Mouse (Mus musculus): Measurements from ENCODE around the gene Capn15.

Gene Capn15

DNA sequence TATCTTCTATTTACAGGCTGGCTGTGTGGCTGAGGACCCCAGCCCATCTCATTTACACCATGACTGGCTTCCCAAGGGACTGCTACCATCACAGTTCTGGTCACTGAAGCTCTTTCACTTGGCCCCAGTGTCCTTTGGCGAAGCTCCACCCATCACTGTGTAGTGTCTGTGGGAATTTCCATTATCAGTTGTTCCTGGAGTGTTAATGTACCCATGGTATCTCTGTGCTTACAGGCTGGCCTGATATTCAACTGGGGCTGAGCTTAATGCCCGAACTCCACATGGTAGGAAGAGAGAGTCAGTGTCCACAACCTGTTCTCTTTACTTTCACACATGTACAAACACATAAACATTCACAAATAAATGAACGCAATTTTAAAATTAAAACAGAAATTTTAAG is 7.9 kb upstream of the Capn15 start:
- no peak for DNase-seq (ENCODE audit: low read depth)

DNA sequence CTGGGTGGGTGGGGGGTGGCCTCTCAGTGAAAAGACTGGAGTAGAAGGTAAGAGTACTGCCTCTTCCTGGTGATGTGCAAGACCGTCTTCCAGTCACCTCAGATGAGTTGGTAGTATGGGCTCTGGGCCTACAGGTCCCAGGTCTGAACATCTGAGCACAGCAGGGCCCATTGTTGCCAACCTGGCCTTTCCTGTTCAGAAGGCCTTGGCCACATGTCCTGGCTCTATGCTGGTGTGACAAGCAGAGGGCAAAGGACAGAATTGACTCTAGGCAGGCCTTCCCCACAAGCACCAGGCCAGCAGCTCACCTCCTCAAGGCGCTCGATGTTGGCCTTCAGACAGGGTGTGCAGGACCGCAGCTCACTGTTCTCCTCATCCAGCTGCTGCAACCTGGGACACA is 6.7 kb upstream of the Capn15 start:
- no peak for DNase-seq (ENCODE audit: low read depth)

DNA sequence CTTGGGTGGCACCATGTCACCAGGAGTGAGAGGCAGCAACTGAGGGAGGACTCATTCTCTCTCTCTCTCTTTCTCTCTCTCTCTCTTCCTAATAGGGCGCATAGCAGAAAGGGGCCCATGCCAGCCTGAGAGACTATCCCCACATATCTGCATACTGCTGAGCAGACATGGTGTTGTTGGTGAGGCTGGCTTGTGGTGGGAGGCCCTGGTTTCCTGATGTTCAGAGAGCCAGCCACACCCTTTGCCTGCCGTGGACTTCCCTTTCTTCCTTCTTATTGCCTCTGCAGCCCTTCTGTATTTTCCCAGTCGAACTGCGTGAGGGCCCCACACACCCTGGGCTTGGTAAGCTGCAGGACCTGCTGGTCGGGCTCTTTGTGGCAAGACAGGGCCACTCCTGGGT is 4.7 kb upstream of the Capn15 start:
- peak; percentile 63 for DNase-seq (ENCODE audit: low read depth)

DNA sequence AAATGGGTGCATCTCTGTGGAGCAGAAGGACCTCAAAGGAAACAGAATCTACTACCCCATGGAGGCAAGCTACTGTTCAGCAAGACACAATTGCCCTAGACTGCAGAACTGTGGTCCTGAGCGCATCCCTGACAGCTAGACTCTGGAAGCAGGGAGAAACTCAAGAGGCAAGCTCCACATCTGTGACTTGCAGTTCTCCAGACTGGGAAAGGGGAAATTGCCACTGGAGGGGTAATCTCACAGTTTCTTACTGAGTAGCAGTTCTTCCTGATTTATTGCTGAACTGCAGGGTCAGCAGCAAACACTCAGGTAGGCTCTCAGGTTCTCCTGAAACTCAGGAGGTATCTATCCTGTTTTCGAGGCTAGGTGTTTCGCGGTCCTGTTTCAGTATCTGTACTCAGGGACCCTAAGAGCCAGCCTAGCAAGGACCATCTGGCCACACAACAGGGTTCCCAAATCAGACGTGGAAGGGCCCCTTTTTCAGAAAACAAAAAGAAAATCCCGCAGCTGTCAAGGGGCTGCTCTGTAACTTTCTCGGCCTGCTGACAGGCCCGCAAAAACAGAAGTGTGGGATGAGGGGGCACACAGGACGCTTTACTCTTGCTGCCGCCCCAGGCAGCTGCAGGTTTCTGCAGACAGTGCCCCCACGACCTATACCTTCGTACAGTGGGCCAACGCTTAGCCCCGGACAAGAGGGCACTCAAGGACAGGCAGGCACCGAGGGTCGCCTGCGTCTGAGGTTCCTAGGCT is 865 bp downstream of the Capn15 start:
- peak; percentile 30 for DNase-seq (ENCODE audit: low read depth)

DNA sequence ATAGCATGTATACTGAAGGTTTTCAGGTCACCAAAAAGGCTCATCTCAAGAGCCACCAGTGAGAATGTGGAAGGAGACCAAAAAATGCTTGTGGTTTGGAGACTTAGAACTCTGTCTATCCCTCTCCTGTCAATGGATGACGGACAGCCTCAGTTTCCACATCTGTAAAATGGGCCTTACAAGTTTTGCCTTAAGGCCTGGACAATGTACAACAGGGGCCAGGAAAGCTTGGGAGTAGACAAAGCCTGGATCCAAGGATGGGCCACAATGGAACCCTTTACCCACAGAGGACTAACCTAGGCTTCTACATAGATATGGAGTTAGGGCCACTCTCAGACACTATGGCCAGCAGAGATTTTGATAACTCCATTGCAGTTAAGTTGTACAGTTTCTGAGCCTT is 1.5 kb downstream of the Capn15 start:
- DNase-seq (ENCODE audit: low read depth): no peak

DNA sequence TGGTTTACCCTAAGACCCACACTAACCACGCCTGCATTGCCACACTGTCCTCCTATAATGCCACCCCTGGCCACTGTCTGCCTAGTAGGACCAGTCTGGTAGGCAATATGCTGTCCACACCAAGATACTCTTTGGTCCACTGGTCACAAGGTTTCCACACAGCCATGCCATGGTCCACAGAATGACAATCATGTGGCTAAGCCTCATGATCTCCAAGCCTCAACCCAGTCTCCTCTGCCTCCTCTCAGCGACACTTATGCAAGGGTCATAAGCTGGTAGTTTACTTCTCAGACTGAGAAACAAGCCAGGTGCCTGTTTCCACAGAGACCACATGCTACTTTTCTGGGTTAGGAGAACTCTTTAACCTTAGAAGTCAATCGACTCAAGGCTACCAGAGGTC is 2.7 kb downstream of the Capn15 start:
- no peak for DNase-seq (ENCODE audit: low read depth)

DNA sequence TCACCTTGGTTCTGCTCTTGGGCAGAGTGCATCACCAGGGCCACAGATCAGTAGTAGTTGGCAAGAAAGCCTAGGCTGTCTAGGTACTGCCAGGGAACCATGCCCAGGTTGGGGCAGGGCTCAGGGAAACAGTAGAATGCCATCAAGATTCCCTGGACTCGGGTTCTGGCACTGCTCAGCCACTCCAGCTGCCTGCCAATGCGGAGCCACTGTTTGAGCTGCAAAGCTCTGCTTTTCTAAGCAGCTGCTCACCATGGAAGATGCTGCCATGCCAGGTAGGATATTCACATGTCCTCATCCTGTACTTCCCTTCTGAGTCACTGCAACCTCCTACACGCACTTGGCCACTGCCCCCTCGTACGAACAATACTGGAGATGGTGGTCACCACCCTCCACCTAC is 4.7 kb downstream of the Capn15 start:
- no peak for DNase-seq (ENCODE audit: low read depth)

DNA sequence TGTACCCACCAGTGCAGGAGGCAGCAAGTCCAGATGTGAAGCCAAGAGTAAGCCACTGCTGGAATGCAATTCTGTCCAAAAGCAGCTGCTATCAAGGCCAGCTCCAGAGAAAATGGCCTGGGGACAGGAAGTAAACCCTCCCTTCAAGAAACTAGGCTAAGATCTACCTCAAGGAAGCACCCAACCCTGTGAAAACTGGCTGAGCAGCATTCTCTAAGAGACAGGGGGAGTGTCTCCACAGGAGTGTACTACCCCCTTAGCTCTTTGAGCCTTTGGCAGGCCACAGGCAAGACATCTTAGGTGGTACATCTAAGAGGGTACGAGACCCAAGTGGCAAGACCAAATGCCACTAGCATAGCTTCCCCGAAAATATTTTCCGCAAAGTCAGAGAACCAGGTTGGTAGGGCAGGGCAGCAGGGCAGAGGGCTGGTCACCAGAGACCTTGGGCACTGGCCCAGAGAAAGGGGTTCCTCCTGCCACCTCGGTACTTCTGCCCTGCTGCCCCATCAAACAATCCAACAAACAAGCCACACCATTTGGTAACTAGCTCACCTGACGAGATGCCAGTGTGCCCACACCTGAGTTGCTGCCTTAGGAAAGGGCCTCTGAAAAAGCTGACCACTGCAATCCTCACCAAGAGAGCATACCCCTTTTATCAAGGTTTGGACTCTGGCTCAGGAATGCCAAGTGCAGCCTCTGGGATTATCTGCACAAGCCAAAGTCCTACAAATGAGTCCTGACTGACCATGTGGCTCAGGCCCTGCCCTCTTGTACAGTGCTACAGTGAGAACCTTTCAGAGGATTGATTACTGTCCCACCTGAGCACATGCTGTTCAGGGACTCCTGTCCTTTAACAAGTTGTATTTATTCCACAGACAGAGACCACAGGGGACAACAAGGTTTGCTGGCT is 5.5 kb downstream of the Capn15 start:
- DNase-seq (ENCODE audit: low read depth): no peak

DNA sequence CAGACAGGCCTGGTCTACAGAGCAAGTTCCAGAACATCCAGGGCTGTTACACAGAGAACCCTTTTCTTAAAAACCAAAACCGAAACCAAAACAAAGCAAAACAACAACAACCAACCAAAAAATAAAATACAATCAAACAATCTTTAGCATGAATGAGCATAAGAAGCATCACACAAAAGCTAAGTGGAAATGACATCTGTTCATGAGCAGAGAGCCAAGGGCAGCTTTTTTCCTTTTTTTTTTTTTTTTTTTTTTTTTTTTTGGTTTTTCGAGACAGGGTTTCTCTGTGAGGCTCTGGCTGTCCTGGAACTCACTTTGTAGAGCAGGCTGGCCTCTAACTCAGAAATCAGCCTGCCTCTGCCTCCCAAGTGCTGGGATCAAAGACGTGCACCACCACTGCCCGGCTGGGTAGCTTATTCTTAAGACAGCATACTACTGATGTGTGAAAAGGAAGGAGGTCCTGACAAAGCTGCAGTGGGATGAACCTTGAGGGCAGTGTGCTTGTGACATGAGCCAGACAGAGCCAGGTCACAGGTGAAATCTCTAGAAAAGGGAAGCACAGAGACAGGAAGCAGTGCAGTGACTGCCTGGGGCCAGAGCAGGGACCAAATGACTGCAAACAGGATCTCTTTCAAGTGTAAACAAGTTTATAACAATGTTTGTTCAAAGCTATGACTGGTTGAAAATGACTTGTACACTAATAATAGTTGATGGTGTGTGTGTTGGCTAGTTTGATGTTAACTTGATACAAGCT is 14.5 kb downstream of the Capn15 start:
- peak; percentile 26 for DNase-seq (ENCODE audit: low read depth)

DNA sequence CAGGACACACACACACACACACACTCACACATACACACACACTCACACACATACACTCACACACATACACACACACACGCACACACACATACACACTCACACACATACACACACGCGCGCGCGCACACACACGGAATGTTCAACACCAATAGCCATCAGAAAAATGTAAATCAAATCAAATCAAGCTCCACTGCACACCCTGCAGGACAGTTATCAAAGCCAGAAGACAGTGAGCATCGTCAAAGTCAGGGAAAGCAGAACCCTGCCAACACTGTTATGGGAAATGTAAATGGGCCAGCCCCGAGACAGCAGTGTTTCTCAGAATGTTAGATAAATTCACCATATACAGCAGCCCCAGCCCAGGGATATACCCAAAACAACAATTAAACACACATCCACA is 15.1 kb downstream of the Capn15 start:
- peak; percentile 22 for DNase-seq (ENCODE audit: low read depth)

DNA sequence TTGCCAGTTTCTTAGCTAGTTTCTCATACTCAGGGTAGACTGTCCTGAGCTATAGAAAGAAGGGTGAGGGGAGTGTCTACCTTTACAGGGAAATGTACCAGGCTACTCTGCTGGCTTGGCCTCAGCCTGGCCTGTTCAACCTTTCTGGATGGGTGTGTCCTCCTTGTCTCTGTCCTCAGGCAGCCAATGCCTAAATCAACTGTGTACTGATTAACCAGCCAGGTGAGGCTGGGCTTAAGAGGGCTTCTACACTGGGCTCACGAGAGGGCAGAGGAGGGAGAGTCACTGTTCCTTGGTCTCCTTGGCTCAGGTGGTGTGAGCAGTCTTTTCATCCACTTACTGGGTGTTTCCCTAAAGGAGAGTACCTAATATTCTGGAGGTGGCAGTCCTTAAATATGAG is 17.4 kb downstream of the Capn15 start:
- no peak for DNase-seq (ENCODE audit: low read depth)

DNA sequence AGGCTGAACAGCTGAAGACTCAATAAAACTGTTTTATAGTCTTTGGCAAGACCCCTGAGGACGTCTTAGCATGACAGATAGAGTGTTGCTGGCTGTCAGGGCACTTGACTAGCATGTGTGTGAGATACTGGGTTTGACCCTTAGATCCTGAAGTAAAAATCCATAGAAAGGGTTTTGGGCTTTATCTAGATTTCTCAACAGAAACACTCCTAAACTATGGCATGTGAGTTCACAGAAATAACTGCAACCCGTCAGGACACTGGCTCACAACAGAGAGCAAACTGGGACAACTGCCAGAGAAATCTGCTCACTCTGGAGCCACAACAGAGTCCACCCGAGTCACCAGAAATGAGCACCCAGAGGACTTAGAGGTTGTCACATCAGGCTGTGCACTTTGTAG is 17.9 kb downstream of the Capn15 start:
- DNase-seq (ENCODE audit: low read depth): no peak

DNA sequence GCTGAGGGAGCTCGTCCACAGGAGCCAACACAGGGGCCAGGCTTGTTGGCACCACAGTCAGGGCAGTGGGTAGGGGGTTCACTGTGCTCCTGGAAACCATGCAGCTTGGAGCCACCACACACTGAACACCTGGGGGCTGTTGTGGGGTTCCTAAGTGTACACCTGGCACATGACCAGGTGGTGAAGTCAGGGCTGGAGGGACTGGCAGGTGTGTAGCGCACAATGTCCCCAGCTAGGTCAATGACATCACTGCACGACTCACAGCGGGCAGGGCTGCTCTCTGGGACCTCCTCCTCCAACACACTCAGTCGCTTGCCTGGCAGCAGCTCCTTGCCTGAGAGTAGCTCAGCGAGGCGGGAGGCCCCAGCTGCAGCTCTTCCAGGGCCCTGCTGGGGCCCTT is 21.3 kb downstream of the Capn15 start:
- no peak for DNase-seq (ENCODE audit: low read depth)

DNA sequence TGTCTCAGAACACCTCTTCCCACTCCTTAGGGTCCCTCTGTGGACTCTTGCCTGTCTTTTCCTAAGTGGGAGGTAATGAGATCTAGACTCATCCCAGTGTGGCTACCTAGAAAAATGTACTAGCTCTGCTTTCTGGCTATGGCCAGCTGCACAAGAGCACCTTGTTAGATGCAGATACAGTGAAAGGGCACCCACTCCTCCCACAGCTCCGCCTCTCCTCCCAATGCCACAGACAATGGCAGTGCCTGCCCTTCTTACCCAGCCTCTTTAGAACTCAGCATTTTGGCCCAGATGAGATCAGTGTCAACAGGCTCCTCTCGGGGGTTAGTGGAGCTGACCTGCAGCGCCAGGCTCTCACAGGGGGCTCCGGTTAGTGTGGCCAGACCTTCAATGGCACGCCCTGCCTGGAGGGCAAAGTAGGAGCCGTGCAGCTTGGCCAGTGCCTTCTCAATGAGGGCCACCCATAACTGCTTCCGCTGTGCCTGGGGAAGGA is 23.1 kb downstream of the Capn15 start:
- no peak for DNase-seq (ENCODE audit: low read depth)

DNA sequence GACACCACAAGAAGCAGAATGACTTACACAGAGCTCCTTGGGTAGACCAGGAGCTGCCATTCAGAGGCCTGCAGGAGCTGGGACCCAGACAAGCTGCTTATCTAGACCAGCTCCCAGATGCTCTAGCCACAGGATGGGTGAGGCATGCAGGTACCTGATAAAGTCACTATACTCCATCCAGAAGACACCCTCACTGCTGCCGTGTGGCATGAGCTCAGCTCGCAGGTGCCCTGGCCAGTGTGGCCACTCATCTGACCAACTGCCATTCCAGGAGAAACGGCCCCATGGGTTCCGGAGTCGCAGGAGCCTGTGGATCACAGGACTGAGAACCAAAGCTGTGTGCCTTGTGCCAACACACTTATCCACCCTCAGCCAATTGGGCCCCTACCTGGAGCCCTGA is 24.0 kb downstream of the Capn15 start:
- peak; percentile 25 for DNase-seq (ENCODE audit: low read depth)

DNA sequence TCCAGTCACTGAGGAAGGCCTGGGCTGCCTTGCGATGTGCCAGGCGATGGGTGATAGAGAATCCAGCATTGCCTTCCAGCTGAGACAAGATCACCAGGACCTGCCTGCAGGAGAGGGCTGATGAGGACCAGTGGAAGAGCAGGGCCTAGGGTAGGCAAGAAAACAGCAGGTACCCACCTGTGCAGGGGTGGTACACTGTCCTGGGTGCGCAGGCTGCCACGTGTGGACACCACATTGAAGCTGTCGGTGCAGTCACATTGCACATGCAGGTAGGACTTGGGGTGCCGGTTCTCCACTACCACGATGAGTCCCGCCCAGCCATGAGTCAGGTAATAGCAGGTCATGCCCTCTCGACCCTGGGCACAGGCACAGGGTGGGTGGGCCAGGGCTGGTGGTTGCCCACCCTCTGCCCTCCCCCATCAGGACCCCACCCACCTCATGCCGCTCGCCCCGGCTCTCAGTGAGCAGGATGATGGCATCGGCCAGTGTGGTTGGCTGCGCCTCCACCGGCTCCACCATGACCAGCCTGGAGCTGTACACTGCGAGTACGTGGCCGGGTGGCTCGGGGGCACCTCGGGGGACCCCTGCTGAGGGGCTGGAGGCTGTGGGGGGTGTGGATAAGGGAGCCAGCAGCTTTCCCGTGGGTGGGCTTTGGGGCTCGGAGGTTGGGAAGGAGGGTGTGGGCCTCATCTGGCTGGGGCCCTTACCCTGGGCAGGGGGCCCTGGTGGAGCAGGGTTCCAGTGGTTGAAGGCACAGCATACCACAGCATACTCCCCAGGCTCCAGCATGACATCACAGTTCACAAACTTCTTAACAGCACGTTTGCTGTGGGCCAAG is 25.7 kb downstream of the Capn15 start:
- DNase-seq (ENCODE audit: low read depth): no peak

DNA sequence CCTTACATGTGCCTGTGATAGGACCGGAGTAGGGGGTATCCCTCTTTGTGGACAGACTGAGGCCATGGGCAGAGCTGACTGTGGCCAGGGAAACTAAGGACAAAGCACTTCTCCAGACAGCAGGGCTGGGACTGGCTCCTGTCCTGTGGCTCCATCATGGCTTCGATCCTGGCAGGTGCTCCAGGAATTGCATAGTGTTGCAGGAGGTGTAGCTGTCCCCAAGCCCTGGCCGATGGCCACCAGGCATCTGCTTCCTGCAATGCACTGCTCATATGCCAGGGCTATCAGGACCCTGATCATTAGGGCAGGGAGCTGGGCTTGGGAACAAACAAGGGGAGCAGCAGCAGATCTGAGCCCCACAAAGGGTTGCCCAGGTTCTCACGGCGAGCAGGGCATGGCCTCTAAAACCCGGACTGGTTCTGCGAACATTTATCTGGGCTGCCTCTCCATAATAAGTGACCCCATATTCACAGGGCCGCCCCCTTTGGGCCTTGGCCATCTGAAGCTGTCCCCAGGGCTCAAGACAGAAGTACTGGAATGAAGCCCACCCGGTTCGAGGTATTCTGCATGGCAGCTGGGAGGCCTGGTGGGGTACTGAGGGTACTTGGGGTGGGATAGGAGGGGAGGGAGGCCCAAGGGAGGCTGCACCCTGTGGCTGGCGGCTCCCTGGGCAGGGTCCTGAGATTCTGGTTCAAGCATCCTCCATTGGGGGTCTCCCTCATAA is 26.7 kb downstream of the Capn15 start:
- DNase-seq (ENCODE audit: low read depth): no peak

DNA sequence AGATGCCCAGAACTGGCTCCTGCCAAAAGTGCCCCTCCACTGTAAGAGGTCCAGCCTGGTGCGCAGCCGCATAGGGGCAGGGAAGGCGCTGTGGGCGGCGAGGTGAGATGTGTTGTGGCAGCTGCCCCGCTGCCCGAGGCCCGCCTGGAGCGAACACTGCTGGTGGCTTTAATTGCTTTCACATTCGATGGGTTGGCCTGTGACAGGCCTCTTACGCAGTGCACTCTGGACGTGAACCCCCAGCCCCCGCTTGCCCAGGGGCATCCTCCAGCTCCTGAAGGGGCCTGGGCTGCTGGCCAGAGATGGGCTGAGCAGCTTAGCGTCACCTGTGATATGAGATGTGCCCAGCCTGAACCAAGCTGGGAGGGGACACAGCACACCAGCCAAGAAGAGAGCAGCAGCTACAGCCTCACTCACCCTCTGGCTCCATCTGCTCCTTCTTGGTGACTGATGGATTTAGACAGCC is 28.0 kb downstream of the Capn15 start:
- DNase-seq (ENCODE audit: low read depth): no peak

DNA sequence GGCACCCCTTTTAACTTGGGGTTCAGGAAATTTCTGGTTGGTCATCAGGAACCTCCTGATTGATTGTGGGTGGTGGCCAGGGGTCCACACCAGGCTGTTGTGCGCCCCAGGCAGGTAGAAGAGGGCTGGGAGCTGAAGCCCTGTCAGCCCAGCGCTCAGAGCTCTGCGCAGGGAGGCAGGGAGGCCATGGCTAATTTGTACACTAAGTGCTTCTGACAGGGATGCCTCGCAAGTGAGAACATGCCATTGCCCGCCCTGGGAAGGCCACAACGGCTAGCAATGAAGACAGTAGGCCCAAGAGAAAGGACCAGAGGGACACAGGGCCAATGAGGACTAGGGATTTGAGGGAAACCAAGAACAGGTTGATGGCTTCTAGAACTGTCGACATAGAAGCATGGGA is 29.0 kb downstream of the Capn15 start:
- DNase-seq (ENCODE audit: low read depth): no peak

DNA sequence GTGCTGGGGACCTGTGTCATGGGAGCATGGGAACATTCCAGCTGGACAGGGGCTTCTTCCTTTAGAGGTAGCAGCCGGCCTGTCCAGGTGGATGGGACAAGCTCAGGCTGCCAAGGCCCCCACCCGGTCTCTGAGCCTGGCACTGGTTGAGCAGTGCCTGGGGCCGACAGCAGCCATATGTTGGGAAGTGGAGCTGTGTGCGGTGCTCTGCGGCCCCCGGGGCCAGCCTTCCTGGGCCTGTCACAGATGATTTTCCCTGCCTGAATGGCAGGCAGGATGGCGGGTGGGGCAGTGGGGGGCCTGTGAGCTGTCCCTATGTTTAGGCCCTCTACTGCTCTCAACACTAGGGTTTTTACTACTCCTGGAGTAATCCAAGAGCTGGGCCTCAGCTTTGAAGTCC is 29.4 kb downstream of the Capn15 start:
- no peak for DNase-seq (ENCODE audit: low read depth)

DNA sequence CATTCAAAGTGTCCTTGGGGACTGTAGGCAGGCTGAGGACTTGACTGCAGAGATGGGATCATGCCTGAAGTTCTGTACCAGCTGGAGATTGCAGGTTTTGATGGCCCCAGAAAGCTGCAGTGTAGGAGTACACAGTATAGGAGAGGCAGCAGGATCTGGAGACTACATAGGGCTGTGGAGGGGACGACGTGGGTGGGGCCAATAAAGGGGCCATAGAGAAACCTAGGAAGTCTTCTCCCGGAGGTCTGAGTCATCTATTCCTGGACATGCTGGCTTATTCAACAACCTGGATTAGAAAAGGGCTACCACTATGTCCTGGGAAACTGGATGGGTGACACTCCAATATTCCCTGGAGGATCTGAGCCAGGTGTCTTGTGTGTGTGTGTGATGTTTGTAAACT is 29.9 kb downstream of the Capn15 start:
- no peak for DNase-seq (ENCODE audit: low read depth)

Measured in 416B (cell line).